Mouse (Mus musculus) cerebellum, postnatal 10 days (tissue): Measurements from ENCODE around the gene Hnrnpl.

Experiments used
- DNase-seq, 2 experiments: peaks; one replicate each; pipeline ENCODE4 v3.0.0; 2021; ENCODE audit warnings: mixed read lengths in 2 of 2

Hnrnpl gene

DNA sequence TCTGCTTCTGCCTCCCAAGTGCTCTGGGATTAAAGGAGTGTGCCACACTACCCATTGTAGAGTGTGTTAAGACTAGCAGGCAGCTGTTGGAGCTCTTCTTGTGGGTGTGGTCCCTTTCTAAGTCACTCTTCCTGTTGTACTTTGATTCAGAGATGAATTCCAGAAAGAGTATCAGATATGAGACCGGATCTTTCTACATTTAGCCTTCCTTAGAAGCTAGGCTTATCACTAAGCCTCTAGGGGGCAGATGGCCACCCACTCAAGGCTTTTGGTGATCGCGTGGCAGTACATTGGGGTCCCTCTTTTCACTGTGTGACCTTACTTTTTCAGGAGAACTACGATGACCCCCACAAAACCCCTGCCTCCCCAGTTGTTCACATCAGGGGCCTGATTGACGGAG is 4.6 kb downstream of the Hnrnpl start:
- DNase-seq, result peak in 1 of 2 experiments; percentile 23

- no peak for DNase-seq
Observed at GRCm38 (mm10) chr7:28814306-28815034, 6.1 kb downstream of the Hnrnpl start.

GRCm38 (mm10) chr7:28815230-28815629 is 6.9 kb downstream of the Hnrnpl start:
- no peak for DNase-seq

GRCm38 (mm10) chr7:28816201-28816600 is 7.9 kb downstream of the Hnrnpl start:
- peak in 1 of 2 experiments; percentile 27 for DNase-seq

DNA sequence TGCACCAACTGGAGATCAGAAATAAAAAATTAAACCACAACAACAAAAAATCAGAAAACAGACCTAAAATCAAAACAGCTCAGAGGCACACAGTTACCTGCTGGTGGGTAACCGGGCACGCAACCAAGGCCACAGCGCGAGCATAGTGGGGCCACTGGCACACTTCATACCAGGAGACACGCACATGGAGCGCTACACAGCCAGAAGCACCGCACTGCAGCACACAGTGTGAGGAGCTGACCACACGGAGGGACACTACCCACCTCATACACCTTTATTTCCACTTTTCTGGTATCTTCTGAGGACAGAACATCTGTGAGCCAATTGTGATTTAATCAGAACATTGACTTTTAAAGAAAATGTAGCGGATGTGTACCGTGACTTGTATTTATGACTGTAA is 8.6 kb downstream of the Hnrnpl start:
- DNase-seq, result peak; percentile 35 to 40

GRCm38 (mm10) chr7:28817524-28817923 is 9.2 kb downstream of the Hnrnpl start:
- DNase-seq, result no peak

- peak in 1 of 2 experiments; percentile 24 for DNase-seq
Observed at GRCm38 (mm10) chr7:28817957-28818356, 9.6 kb downstream of the Hnrnpl start.

GRCm38 (mm10) chr7:28818436-28818835 is 10.1 kb downstream of the Hnrnpl start:
- DNase-seq, result peak; percentile 43 to 47

GRCm38 (mm10) chr7:28818861-28819452 is 10.6 kb downstream of the Hnrnpl start:
- no peak for DNase-seq

DNA sequence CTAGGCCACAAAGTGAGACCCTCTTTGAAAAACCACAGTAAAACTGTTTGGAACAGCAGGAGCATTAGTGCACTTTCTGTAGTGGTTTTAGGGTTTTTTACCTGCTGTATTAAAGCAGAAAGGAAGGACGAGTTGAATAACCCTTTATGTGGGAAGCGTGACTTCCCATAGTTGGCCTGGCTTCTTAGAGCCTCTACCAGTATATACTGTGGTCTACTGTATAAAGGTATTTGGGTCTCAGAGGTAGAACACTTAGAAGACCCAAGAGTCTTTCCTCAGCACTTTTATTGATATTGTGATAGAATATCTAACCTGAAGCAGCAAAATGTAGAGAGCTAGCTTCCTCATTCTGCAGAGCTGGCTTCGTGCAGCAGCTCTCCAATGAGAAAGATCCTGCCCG is 11.2 kb downstream of the Hnrnpl start:
- DNase-seq, result no peak

DNA sequence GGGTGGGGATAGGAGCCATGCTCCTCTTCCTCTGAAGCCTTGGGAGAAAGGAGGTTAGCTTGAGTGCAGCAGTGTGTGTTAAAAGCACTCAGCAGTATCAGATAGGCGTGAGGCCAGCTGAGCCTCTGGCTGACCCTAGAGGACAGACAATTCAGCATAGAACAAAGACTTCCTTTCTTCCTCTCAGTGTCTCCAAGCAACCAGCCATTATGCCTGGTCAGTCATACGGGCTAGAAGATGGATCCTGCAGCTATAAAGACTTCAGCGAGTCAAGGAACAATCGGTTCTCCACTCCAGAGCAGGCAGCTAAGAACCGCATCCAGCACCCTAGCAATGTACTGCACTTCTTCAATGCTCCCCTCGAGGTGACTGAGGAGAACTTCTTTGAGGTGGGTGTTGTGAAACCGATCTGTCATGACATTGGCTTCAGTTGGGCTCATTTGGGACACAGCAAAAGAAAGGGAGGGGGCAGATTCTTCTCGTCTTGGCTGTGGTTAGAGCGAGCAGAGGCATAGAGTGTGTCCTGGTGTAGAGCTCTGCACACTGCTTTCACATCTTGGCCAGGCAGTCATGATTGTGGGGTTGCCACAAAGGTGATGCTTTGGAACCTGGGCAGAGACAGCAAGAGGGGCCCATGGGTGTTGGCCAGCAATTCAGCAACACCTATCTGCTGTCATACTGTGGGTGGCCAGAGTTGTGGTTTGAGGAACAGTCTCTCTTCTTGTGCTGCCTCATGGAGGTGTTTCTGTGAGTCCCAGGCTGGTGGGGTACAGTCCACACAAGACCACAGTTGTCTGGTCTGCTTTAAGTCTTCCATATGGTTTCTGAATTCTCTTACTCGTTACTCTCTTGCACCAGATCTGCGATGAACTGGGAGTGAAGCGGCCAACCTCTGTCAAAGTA is 12.3 kb downstream of the Hnrnpl start:
- DNase-seq, result peak in 1 of 2 experiments; percentile 27

DNA sequence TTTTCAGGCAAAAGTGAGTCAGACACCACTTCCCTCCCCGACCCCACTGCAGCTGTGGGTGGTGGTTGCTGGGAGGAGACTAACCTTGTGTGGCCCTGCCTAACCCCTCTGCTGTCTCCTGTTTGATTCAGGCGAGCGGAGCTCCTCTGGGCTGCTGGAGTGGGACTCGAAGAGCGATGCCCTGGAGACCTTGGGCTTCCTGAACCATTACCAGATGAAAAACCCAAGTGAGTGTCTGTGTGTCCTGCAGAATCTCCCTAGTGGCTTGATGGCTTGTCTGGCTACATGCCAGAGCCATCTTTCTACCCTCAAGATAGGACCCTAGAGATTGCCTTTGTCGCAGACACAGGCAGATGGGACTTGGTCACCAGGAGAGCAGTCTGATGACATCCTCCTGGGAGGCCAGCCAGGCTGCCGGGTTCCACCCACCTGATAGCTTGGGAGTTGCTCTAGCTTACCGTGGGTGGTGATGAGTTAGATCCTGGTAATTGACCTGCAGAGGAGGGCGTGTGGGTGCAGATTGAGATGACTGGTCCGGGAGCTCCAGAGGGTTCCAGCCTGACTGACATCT is 13.0 kb downstream of the Hnrnpl start:
- peak; percentile 69 to 74 for DNase-seq

DNA sequence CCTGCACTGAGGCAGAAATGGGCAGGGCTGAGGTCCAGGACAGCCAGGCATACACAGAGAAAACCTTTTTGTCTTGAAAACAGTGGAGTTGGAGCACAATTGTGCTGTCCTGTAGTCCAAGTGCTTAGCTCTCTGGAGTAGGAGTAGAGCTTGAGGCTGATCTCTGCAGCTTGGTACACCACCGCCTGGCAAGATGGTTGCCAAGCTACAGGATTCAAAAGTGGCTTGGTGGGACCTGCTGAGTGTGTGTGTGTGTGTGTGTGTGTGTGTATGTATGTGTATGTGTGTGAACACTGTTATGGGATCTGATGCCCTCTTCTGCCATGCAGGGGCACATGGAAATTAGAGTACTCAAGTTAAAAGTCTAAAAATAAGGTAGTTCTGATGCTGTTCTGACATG is 14.2 kb downstream of the Hnrnpl start:
- DNase-seq, result peak in 1 of 2 experiments; percentile 25

GRCm38 (mm10) chr7:28822993-28823903 is 14.9 kb downstream of the Hnrnpl start:
- DNase-seq, result peak in 1 of 2 experiments; percentile 23

DNA sequence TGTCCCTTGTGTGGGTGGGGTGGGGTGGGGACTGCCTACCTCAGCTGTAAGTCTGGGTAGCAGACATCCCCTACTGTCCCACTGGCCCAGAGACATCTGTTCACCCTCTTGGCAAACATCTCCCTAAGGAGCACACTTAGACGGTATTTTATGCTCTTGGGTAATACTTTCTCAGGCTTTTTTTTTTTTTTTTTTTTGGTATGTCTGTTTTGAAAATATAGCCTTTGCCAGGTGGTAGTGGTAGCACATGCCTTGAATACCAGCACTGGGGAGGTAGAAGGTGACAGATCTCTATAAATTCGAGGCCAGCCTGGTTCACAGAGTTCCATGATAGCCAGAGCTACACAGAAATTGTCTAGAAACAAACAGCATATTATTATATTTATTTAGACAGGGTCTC is 15.6 kb downstream of the Hnrnpl start:
- DNase-seq, result no peak

DNA sequence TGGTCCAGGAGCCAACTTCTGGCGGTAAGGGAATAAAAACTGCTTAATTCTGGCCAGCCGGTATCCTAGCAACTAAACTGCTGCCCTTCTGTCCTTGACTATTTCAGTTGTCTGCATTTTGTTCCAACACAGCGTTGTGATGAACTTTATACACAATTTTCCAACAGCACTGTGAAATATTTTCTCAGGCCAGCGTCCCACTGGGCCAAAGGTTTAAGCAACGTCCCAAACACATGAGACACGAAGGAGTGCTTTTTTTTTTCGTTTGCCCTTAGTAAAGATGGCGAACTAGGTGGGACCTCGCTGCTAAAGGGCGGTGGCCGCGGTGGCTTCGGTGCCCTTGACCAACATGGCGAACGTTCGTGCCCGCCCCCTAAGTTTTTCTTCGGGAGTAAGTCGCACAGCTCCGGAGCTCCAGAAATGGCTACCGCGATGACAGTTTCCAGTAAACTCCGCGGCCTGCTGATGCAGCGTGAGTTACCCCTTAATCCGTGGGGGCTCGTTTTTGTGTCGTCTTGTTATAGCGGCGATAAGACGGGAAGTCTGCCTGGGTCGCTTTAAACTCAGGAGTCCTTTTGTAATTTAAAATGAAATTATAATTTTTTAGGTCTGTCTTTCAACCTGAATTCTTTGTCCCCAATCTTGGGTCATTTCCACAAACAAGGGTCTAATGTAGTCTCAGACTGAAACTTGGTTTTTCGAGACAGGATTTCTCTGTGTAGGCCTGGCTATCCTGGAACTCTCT is 16.8 kb downstream of the Hnrnpl start, which contains the start of gene Ech1:
Ech1 (plus strand) TSS at position 277 of the 745 bp plus-strand sequence.
- peak; percentile 93 to 94 for DNase-seq

DNA sequence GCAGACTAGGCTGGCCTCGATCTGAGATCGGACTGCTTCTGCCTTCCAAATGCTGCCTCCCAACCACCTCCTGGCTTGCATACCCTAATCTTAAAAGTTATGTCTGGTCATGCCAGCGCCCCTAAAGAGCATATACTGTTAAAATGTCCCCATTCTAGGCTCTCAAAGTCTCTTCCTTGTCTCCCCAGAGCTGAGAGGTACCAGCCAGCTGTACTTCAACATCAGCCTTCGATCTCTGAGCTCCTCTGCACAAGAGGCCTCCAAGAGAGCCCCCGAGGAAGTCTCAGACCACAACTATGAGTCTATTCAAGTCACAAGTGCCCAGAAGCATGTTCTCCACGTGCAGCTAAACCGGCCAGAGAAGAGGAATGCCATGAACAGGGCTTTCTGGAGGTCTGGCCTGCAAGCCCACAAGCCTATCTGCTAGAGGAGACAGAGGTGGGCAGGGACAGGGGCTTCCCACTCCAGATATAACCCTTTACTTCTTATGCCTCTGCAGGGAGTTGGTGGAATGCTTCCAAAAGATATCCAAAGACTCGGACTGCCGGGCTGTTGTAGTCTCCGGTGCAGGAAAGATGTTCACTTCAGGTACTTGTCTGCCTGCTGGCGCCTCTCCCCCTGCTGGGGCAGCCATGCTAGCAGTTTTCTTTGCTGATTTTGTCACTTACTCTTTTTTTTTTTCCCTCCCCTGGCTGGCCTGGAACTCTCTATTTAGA is 17.5 kb downstream of the Hnrnpl start:
- peak in 1 of 2 experiments; percentile 43 for DNase-seq

GRCm38 (mm10) chr7:28826402-28826772 is 18.0 kb downstream of the Hnrnpl start:
- no peak for DNase-seq

DNA sequence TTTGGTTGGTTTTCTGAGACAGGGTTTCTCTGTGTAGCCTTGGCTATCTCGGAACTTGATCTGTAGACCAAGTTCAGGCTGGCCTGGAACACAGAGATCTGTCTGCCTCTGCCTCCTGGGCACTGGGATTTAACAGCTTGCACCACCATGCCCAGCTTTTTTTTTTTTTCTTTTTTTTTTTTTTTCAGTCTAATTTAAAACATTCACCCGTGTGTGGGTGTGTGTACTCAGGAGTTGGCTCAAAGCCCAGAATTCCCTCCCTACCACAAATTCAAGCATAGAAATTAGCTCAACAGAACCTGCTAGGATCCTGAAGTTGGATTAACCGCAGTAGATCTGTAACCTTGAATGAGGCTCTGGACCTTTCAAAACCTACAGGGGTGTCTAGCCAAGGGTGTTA is 19.0 kb downstream of the Hnrnpl start:
- peak; percentile 46 to 49 for DNase-seq

GRCm38 (mm10) chr7:28829821-28830220 is 21.5 kb downstream of the Hnrnpl start:
- no peak for DNase-seq
